Mouse (Mus musculus) gastrocnemius, postnatal 14 days (tissue): ENCODE data around the gene Usp4. TPM values are rescaled to one million over a fixed set of nuclear protein-coding genes. Genes with fewer than 3 reads are reported as not detected.

Source experiments
- DNase-seq: peaks from one replicate; pipeline ENCODE4 v3.0.0; 2021; ENCODE audit warnings: mixed read lengths
- intact Hi-C: fragments of 180-260 bp; cut with DNase I; formaldehyde crosslinking; loops from one replicate; pipeline ENCODE4 v1.15.1; 2025; ENCODE audit warnings: low total_unique reads
- total RNA-seq, 2 experiments: library from RNA; stranded (reverse); gene quantifications; 2 replicates each; pipeline ENCODE4 v1.2.3; 2021

The Usp4 gene
- total RNA-seq, 2 experiments from 2014 or later: 56.6 to 62.4 TPM

DNA sequence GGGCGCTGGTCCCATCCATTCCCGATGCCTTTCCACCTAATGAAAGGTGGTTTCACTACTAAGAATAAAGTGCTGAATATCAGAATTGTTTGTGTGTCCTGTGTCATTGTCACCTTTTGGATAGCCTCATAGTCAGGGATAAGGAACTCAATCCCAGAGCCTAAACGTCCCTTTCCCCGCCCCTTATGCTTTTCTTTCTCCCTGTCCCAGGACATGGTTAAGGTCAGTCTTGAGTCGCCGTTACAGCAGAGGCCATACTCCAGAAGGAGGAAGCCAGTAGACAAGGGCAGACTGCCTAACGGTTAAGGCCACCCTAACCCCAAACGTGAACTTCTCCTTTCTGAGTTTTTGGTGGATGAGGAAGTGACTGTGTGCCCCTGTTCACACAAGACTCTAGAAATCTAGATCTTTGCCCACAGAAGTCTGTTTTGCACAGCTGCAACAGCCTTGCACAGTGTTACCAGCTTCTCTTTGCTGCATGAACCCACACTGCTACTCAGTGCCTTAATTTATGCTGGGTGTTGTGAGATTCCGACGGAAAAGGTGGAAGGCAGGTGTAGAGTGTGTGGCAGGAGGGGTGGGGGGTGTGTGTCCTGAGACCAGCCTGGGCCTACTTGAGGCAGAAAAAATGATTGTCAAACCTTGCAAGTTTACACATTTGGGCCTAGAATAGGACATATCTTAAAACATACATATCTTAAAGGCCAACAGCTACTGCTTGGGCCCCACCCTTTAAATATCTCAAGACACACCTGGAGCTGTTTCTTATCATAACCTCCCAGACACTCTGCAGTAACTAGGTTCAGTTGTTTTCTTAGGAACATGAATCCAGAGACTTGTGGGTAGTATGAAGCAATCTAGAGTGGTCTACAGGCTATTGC lies 7.2 kb upstream of the Usp4 start:
- no peak for DNase-seq

DNA sequence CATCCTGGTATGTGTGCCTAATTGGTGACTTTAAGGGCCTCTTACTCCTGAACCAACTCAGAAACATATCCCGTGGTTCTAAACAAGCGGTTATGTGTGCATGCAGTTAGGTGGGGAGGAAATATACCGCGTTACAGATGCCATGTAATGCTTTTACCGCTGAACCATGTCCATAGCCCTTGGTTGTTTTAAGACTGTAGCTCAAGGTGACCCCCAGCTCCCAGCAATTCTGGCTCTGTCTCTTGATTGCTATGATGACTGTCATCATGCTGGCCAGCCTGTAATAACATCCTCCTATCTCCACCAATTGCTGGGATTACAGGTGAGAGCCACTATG lies 6.5 kb upstream of the Usp4 start:
- DNase-seq: no peak

More for the DNA sequence above, 7.2 kb upstream of the Usp4 start:
- intact Hi-C loops: no loop called here

DNA sequence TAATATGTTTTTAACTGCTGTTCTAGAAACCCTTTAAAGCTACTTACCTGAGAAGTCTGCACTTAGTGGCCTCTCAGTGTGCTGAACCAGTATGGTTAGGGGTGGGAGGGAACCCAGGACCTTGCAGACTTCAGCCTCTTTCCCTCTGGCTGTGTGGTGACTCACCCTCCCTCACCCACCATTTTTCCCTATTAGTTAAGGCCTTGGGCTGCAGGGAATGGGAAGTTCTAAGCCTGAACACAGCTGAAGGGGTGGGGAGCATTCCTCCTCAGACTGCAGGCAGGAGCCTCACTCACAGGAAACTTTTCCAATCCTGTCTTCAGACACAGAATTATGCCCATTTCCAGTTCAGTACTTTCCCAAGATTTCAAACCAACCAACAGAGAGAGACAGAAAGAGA lies 5.9 kb upstream of the Usp4 start:
- intact Hi-C loops: no loop called here
- DNase-seq: no peak

More for the DNA sequence above, 6.5 kb upstream of the Usp4 start:
- intact Hi-C loops: no loop called here

DNA sequence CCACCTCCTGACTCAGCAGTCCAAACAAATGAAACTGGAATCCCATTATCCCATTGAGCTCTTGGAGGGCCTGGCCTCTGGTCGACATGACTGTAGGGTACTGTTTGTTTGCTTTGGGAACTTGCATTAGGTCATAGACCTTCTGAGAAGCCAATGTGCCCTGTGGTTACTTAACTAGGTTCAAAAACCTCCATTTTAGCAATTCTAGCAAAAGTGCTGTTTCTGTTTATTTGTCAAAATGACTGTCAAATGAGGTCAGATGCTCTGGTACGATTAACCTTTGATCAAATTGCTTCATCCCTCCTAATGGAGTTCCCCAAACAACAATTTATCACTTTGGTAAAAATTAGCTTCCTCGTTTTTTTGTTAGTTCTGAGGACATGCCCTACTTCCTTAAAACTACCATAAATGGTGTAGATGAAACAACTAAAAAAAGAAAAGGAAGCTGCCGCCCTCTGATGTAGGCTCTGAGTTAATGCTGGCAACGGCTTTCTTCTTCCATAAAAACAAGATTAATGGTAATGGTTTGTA lies 5.3 kb upstream of the Usp4 start:
- intact Hi-C loops: no loop called here

DNA sequence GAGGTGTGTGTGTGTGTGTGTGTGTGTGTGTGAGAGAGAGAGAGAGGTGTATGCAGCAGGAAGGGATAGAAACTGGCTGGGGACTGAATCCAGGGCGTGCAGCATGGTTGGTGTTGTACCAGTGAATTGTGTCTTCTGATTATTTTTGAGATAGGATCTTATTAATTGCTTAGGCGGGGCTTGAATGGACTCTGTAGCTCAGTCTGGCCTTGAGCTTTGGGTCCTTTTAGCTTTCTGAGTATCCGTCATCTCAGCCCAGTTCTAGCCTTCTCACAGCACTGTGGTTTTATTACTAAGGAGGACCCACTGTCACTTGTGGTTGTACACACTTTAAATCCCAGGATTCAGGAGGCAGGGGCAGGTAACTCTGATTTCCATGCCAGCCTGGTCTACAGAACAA lies 4.3 kb upstream of the Usp4 start:
- no peak for DNase-seq
- intact Hi-C loops: no loop called here

More for the DNA sequence above, 5.3 kb upstream of the Usp4 start:
- no peak for DNase-seq

DNA sequence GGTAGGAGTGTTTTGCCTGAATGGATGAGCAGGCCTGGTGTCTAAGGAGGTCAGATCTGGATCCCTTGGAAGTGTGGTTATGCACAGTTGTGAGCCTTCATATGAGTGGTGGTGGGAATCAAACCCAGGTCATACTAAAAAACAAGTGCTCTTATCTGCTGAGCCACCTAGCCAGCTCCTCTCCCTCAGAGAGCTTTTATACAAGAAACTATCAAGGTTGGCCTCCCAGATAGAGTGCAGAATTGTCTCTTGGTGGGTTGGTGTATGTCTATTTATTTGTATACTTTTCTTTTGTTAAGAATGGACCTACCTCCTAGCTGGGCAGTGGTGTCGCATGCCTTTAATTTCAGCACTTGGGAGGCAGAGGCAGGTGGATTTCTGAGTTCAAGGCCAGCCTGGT lies 3.8 kb upstream of the Usp4 start:
- no peak for DNase-seq
- intact Hi-C loops: no loop called here

DNA sequence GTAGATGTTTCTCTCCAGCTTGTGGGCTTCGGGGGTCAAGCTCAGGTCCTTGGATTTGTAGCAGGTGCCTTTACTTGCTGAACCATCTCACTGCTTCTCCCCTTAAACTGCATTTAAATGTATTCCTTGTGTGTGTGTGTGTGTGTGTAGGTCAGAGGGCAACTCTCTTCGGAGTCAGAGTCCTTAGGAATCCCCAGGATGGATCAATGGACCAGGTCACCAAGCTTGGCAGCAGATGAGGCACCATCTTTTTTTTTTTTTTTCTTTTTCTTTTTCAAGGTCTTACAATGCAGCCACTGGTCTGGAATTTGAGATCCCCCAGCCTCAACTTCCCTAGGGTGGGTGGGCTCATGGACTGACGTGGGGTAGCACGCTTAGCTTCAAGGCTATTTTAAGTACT lies 3.2 kb upstream of the Usp4 start:
- no peak for DNase-seq
- intact Hi-C loops: no loop called here

DNA sequence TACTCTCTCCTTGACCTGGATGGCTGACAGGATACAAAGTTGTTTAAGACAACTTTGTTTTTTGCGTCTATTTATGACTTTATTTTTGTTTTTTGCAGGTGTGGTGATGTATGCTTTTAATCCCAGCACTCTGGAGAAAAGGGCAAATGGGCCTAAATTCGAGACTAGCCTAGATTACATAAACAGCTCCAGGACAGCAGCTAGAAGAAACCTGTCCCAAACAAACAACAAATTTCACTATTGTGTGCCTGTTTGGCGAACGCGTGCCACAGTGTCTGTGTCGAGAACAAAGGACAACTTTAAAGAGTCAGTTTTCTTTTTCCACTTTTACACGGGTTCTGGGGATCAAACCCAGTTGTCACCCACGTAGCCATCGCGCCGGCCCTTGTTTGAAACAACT lies 629 bp upstream of the Usp4 start:
- no peak for DNase-seq
- intact Hi-C loops: no loop called here

DNA sequence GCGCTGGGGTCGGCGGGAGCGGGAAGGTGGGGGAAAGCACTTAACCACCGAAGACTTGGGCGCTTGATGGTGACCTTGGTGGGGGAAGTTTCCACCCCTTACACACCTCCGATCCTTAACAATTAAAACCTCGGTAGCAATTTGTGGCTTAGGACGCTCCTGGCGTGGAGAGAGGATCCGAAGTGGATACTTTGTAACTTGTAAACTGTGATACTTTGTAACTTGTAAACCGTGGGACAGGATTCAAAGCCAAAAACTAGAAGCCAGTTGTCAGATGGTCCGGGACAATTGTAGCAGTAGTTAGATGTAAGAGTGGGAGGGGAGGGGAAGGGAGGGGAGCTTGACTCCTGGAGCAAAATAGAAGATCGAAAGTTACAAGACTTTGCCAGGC lies 632 bp downstream of the Usp4 start:
- DNase-seq: no peak
- intact Hi-C loops: no loop called here

DNA sequence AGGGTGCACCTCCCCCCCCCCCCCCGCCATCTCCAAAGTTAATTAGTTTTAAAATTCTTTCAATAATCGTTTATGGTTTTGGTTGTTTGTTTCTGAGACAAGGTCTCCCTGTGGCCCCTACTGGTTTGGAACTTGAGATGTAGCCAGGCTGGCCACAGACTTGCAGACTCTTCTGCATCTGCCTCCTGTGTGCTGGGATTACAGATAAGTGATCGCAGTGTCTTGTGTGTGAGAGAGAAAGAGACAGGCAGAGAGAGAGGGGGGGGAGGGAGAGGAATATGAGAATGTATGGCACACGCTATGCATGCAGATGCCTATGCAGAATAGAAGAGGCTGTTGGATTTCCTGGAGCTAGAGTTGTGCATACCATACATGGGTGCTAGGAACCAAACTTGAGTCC lies 2.1 kb downstream of the Usp4 start:
- no peak for DNase-seq
- intact Hi-C loops: no loop called here

DNA sequence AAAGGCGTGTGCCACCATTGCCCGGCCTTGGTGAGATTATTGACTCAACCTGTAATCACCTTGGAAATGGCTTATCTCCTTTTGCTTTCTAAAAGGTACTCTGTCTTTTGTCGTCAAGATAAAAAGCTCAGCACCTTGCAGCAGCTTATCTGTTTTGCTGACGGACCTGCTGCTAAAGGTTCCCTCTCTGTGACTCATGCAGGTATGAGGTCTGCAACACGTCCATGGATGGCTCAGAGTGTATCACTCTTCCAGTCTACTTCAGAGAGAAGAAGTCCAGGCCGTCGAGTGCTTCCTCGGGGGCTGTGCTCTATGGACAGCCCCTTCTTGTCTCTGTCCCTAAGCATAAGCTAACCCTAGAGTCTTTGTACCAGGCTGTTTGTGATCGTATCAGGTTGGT lies 30.6 kb downstream of the Usp4 start:
- DNase-seq: no peak
- intact Hi-C loops: no loop called here

DNA sequence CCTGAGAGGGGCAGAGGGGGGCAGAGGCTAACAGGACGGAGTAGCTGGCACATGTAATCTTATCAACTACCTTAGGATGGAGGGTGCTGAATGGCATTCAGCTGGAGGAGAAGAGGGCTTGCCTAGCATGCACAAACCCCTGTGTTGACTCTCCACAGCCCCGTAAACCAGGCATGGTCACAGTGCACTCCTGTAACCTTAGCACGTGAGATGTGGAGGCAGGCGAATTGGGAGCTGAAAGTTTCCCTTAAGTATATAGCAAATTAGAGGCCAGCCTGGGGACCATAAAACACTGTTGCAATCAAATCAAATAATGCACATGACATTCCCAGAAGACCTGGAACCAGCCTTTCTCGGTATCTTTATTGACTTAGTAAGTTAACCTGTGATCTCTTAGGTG lies 31.1 kb downstream of the Usp4 start:
- no peak for DNase-seq
- intact Hi-C loops: no loop called here

DNA sequence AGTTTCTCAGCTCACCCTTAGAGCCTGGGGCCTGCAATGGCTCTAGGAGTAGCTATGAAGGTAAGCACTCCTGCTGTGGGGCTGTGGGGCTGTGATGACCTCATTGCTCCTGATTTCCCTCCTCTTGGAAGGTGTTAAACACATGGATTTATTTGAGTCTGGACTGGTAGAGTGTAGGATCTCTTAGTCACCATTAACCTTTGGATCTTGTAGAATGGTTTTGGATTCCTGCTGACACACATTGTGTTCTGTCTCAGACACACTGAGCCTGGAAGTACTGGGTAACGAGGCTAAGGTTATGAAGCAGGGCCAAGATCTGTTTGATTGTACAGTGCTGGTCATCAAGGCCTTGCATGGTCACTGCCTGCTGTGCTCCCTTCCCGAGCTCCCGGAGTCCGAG lies 31.6 kb downstream of the Usp4 start:
- intact Hi-C loops: no loop called here
- no peak for DNase-seq

DNA sequence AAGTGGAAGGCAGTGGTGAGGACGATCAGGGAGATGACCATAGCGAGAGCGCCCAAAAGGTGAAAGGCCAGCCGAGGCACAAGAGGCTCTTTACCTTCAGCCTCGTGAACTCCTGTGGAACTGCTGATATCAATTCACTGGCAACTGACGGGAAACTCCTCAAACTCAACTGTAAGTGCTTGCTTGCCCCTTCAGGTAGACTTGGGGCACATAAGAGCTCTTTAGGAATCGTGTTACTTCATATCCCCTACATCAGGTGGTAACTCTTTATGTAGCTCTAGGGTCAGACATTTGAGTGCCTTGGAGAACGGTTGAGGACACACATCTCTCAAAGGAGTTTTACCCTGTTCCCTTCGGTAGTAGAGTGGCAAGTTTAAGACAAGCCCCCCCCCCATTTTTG lies 33.7 kb downstream of the Usp4 start:
- DNase-seq: no peak
- intact Hi-C loops: loop anchor here (10.0 kb wide), 1 partner anchor 153 kb away; no protein-coding TSS in a partner anchor

DNA sequence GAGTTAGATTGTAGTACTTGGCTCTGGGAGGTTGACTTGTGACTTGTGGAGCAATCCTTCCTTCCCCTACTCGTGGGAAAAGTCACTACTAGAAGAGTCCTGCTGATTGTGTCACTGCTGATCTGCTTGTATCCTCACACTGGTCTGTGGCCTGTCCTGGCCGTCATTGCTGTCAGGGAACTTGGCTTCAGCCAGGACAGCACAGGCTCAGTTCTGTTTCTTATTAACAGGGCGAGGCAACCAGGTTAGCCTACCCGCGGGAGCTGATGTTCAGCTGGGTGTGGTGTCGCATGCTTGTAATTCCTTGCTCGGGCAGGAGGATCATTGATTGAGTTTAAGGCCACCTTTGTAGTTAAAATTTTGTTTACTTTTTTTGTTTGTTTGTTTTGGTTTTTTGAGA lies 37.4 kb downstream of the Usp4 start:
- intact Hi-C loops: loop anchor here (10.0 kb wide), 1 partner anchor 150 kb away; no protein-coding TSS in a partner anchor
- DNase-seq: no peak

DNA sequence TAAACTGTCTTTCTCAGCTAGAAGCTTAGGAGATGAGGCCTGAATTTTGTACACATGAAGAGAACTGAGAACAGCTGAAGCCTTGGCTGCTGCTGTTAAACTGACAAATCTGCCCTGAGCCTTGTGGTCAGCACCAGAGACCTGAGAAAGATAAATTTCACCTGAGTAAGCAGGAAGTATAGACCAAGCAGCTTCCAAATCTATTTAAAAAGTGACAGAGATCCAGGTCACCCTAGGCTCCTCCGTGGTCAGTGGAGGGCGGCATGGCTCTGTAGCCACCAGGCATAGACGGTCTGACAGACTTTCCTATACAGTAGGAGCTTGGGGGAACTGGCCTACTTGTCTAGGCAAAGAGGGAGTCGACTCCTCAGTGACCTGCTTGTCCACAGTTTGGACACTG lies 39.2 kb downstream of the Usp4 start:
- intact Hi-C loops: loop anchor here (10.0 kb wide), 1 partner anchor 148 kb away; no protein-coding TSS in a partner anchor
- DNase-seq: peak; percentile 20

DNA sequence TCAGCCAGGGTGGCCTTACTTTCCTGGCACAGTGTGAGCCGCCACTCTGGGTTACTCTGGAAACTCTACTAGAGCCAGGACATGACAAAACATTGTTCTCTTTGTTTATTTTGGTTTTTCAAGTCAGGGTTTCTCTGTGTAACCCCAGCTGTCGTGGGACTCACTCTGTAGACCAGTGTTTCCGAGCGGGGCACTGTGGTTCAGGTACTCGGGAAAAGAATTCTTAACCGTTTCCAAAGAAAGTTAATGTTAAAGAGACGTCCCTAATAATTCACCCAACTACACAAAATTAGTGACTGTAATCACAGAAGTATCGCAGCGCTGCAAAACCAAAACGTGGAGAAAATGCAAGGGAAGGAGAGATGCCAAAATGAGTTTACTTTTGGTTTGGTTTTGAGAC lies 40.9 kb downstream of the Usp4 start:
- DNase-seq: no peak
- intact Hi-C loops: loop anchor here (10.0 kb wide), 1 partner anchor 146 kb away; no protein-coding TSS in a partner anchor

DNA sequence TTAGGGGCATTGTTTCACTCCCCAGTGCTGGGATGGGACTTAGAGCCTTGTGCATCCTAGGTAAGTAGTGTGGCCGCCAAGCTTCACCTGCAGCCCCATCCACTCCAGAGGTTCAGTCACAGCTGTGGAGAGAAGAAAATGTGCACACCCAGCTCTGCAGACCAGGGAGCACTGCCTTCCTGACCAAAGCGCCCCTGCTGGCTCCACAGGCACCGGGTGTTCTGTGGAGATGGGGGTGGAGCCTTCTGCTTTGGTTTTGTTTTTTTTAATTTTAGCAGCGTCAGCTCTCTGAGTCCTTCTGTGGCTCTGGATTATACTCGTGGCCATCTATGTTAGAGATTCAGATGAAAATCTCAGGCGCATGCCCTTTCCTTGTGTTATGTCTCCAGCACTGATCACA lies 41.6 kb downstream of the Usp4 start:
- DNase-seq: no peak
- intact Hi-C loops: loop anchor here (10.0 kb wide), 1 partner anchor 146 kb away; no protein-coding TSS in a partner anchor

DNA sequence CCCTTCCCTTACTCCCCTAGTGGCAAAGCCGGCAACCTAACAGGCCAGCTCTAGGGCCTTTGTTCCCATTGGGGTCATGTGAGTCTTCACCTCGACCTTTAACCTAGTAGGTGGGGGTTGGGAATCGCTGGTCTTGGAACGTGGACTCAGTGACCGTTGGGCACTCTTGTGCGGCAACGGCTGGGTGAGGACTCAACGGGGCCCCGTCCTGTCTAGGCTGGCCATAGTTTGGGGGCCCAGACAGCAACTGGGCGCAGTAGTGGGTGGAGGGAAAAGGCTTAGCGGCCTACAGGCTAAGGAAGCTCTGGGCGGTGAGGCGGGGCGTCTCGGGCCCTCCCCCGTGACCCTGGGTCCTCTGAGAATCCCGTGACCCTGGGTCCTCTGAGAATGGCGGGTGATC lies 45.0 kb downstream of the Usp4 start, which contains the start of gene 1700102P08Rik:
Gene 1700102P08Rik, plus strand, starts transcription at position 130 of the 400 bp plus-strand sequence.
- DNase-seq: no peak
- intact Hi-C loops: no loop called here

DNA sequence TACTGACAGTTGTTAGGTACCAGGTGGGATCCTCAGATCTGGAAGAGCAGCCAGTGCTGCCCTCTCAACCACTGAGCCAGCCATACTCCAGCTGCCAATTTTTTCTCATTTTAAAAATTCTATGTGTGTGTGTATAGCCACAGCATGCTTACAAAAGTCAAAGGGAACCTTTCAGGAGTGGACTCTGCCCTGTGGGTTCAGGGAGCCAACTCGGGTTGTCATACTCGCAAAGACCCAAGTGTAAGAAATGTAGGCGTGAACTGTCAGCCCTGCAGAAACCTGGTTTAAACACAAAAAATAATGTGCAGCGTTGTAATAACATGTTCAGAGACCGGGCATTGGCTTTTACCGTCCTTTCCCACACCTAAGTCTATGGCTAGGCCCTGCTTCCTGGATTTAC lies 46.5 kb downstream of the Usp4 start:
- DNase-seq: no peak
- intact Hi-C loops: no loop called here

DNA sequence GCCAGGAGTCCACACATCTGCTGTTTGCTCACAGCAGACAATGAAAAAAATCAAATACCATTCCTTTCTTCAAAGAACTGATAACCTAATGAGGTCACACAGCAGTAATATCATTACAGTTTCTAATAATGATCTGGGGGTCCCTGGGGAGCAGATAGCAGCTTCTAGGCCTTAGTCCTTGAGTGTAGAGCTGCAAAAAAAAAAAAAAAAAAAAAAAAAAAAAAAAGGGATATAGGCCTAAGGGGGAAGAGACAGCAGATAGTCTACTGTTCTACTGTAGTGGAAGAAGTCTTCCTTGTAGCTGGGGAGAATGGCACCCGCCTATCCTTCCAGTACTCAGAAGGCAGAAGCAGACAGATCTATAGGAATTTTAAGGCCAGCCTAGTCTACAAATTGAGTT lies 47.8 kb downstream of the Usp4 start:
- intact Hi-C loops: no loop called here
- no peak for DNase-seq
